Mouse (Mus musculus) heart, embryonic 11.5 days (tissue): Measurements from ENCODE around the gene Tmem214. TPM values are rescaled to one million over a fixed set of nuclear protein-coding genes. Genes with fewer than 3 reads are reported as not detected.
A peak's percentile ranks its signal among the peaks of the same experiment; 100 is the strongest.

Experiments used
- ATAC-seq: fragments of 200-750 bp; cut with Nextera tagmentation; replicated peaks from 2 replicates; pipeline ENCODE4 v1.8.0; 2017; ENCODE audit warnings: moderate library complexity; ENCODE audit not compliant: insufficient number of reproducible peaks, low FRiP score, low TSS enrichment
- H3K27ac ChIP-seq: fragments of 300-500 bp; sonication (generic); 2 replicates; pipeline ENCODE4 v1.5.1; 2014; ENCODE audit warnings: mild to moderate bottlenecking, low read depth, low read length
- H3K27me3 ChIP-seq: fragments of 300-500 bp; sonication (generic); 2 replicates; pipeline ENCODE4 v1.6.1; 2014; ENCODE audit warnings: mild to moderate bottlenecking, low read length, mixed read lengths; ENCODE audit not compliant: control insufficient read depth, insufficient read depth
- H3K36me3 ChIP-seq: fragments of 300-500 bp; sonication (generic); 2 replicates; pipeline ENCODE4 v1.6.1; 2014; ENCODE audit warnings: mild to moderate bottlenecking, low read length, moderate library complexity, mixed read lengths; ENCODE audit not compliant: control insufficient read depth, insufficient read depth
- H3K4me1 ChIP-seq: fragments of 300-500 bp; sonication (generic); 2 replicates; pipeline ENCODE4 v1.6.1; 2014; ENCODE audit warnings: low read length; ENCODE audit not compliant: control insufficient read depth, insufficient read depth
- H3K4me2 ChIP-seq: fragments of 300-500 bp; sonication (generic); 2 replicates; pipeline ENCODE4 v1.6.1; 2014; ENCODE audit warnings: mild to moderate bottlenecking, moderate library complexity
- H3K4me3 ChIP-seq: fragments of 300-500 bp; sonication (generic); 2 replicates; pipeline ENCODE4 v1.5.1; 2014; ENCODE audit warnings: low read depth, low read length
- H3K9ac ChIP-seq: fragments of 300-500 bp; sonication (generic); 2 replicates; pipeline ENCODE4 v1.6.1; 2014; ENCODE audit warnings: mild to moderate bottlenecking, low read depth, low read length, moderate library complexity
- H3K9me3 ChIP-seq: fragments of 300-500 bp; sonication (generic); replicated peaks from 2 replicates; pipeline ENCODE4 v1.6.1; 2016; ENCODE audit warnings: low read length; ENCODE audit not compliant: control insufficient read depth
- WGBS: fragments of 180-500 bp; shearing (Covaris S2); extraction: QIAGEN DNeasy Blood & Tissue Kit; methylation state at CpG from one replicate; pipeline ENCODE4 v1.1.7; 2014; ENCODE audit not compliant: insufficient replicate concordance; 5-methylcytosine and 5-hydroxymethylcytosine counted together
- polyA plus RNA-seq: library from polyadenylated mRNA; unstranded; fragments of >200 nt; fragmentation: Nextera tagmentation; extraction: Ambion mirVana; gene quantifications from 2 replicates; pipeline ENCODE4 v1.2.1, GENCODE M21; 2014

Tmem214 gene
- polyA plus RNA-seq, 1 experiment from 2014 or later = 48.2 TPM

GRCm38 (mm10) chr5:30914849-30915248, 47.0 kb downstream of the Tmem214 start:
- WGBS = 52% methylated on average over 6 of the region's 6 CpGs
- no peaks in the 10 kb centered on the region for H3K9me3 ChIP-seq
- H3K27me3 ChIP-seq = no peaks in the 10 kb centered on the region
- peak overlapping the region; percentile 92; the same call in 1 of the 2 replicates for H3K27ac ChIP-seq
- peaks cover 40% of the 10 kb centered on the region for H3K4me1 ChIP-seq
- peak overlapping the region; percentile 77 for H3K9ac ChIP-seq
- peak overlapping the region; percentile 54 for H3K4me3 ChIP-seq
- peak overlapping the region; percentile 75 for H3K4me2 ChIP-seq
- ATAC-seq = no peak
- peaks cover 11% of the 10 kb centered on the region for H3K36me3 ChIP-seq

- no peak for ATAC-seq
- peak overlapping the region; percentile 92 for H3K27ac ChIP-seq
- peaks cover 11% of the 10 kb centered on the region for H3K36me3 ChIP-seq
- WGBS = 54% methylated on average over 9 of the region's 9 CpGs
- H3K4me3 ChIP-seq = peak overlapping the region; percentile 54
- peaks cover 39% of the 10 kb centered on the region for H3K4me1 ChIP-seq
- H3K9ac ChIP-seq = peak overlapping the region; percentile 77
- H3K27me3 ChIP-seq = no peaks in the 10 kb centered on the region
- peak overlapping the region; percentile 75 for H3K4me2 ChIP-seq
- no peaks in the 10 kb centered on the region for H3K9me3 ChIP-seq
Measured at GRCm38 (mm10) chr5:30915456-30915855, 47.6 kb downstream of the Tmem214 start.

- 4% methylated on average over 7 of the region's 7 CpGs for WGBS
- peaks cover 37% of the 10 kb centered on the region for H3K4me1 ChIP-seq
- no peaks in the 10 kb centered on the region for H3K9me3 ChIP-seq
- H3K27me3 ChIP-seq = no peaks in the 10 kb centered on the region
- H3K36me3 ChIP-seq = peaks cover 11% of the 10 kb centered on the region
- H3K4me3 ChIP-seq = peak overlapping the region; percentile 54
- H3K9ac ChIP-seq = no peak overlapping the region
- peak; percentile 49; the same call in 1 of the 2 replicates for ATAC-seq
- H3K27ac ChIP-seq = peak overlapping the region; percentile 92
- peak overlapping the region; percentile 75 for H3K4me2 ChIP-seq
Measured at GRCm38 (mm10) chr5:30915974-30916433, 48.2 kb downstream of the Tmem214 start.

- H3K4me3 ChIP-seq = no peak overlapping the region
- ATAC-seq = no peak
- H3K9me3 ChIP-seq = no peaks in the 10 kb centered on the region
- 91% methylated on average over 9 of the region's 9 CpGs for WGBS
- peaks cover 39% of the 10 kb centered on the region for H3K4me1 ChIP-seq
- peak overlapping the region; percentile 52; the same call in 1 of the 2 replicates for H3K27ac ChIP-seq
- H3K4me2 ChIP-seq = peak overlapping the region; percentile 75; the same call in 1 of the 2 replicates
- H3K36me3 ChIP-seq = peaks cover 11% of the 10 kb centered on the region
- no peaks in the 10 kb centered on the region for H3K27me3 ChIP-seq
- no peak overlapping the region for H3K9ac ChIP-seq
Measured at GRCm38 (mm10) chr5:30916841-30917240, 49.0 kb downstream of the Tmem214 start.

GRCm38 (mm10) chr5:30917348-30917747, 49.5 kb downstream of the Tmem214 start:
- Histone ChIP-seq H3K27ac (no peak overlapping the region), H3K4me3 (no peak overlapping the region), H3K9ac (no peak overlapping the region), H3K27me3 (no peaks in the 10 kb centered on the region), H3K36me3 (peaks cover 11% of the 10 kb centered on the region), H3K4me1 (peaks cover 39% of the 10 kb centered on the region), H3K4me2 (no peak overlapping the region), H3K9me3 (no peaks in the 10 kb centered on the region)
- WGBS = 84% methylated on average over 11 of the region's 11 CpGs
- no peak for ATAC-seq

GRCm38 (mm10) chr5:30917891-30918670, 50.3 kb downstream of the Tmem214 start:
- H3K4me2 ChIP-seq = no peak overlapping the region
- H3K9ac ChIP-seq = no peak overlapping the region
- no peaks in the 10 kb centered on the region for H3K9me3 ChIP-seq
- WGBS = 83% methylated on average over 31 of the region's 31 CpGs
- H3K4me3 ChIP-seq = no peak overlapping the region
- H3K27ac ChIP-seq = no peak overlapping the region
- H3K27me3 ChIP-seq = no peaks in the 10 kb centered on the region
- ATAC-seq = no peak
- H3K36me3 ChIP-seq = peaks cover 11% of the 10 kb centered on the region
- peaks cover 41% of the 10 kb centered on the region for H3K4me1 ChIP-seq

GRCm38 (mm10) chr5:30918691-30919090, 50.9 kb downstream of the Tmem214 start:
- WGBS = 84% methylated on average over 8 of the region's 8 CpGs
- peaks cover 11% of the 10 kb centered on the region for H3K36me3 ChIP-seq
- no peak overlapping the region for H3K4me2 ChIP-seq
- H3K9ac ChIP-seq = no peak overlapping the region
- H3K27ac ChIP-seq = no peak overlapping the region
- no peaks in the 10 kb centered on the region for H3K27me3 ChIP-seq
- peaks cover 36% of the 10 kb centered on the region for H3K4me1 ChIP-seq
- no peak for ATAC-seq
- no peaks in the 10 kb centered on the region for H3K9me3 ChIP-seq
- no peak overlapping the region for H3K4me3 ChIP-seq

- Histone ChIP-seq H3K27me3 (no peaks in the 10 kb centered on the region), H3K4me2 (peak overlapping the region; percentile 73; the same call in 1 of the 2 replicates), H3K4me3 (no peak overlapping the region), H3K4me1 (peaks cover 37% of the 10 kb centered on the region), H3K27ac (no peak overlapping the region), H3K9me3 (no peaks in the 10 kb centered on the region), H3K9ac (no peak overlapping the region), H3K36me3 (peaks cover 11% of the 10 kb centered on the region)
- WGBS = 74% methylated on average over 11 of the region's 11 CpGs
- no peak for ATAC-seq
Measured at GRCm38 (mm10) chr5:30919831-30920614, 52.2 kb downstream of the Tmem214 start.
